Mouse (Mus musculus) retina, adult 2 months (tissue): ENCODE results near the gene Unc13a.
"Not testable (repeated sequence)": the region's sequence is repeated elsewhere in the genome, so short reads cannot be mapped to it uniquely, and the experiment has no call there.

Experiments
- DNase-seq: peaks from one replicate; pipeline ENCODE4 v3.0.0-alpha.2; 2012; ENCODE audit warnings: low read depth, low spot score

The Unc13a gene

DNA sequence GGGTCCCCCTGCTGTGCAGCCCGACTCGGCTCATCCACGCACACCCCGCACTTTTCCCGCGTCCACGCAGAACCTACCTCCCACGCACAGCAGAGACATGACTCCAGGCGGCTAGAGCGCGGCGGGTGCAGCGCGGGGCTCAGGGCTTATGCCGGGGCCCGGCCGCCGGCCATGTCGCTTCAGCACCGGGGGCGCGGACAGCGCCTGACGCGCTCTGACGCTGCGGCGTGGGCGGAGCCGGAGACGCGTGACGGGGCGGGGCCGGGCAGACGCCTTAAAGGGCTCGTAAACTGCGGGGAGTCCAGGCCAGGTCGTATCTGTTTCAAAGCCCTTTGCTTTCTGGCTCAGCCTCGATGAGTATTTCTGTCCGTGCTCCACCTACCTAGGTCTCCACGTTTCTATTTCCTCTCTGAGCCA, at the start of gene Unc13a:
Unc13a (minus strand) TSS at position 209 of the 417 bp plus-strand sequence.
- DNase-seq, result peak; percentile 75

DNA sequence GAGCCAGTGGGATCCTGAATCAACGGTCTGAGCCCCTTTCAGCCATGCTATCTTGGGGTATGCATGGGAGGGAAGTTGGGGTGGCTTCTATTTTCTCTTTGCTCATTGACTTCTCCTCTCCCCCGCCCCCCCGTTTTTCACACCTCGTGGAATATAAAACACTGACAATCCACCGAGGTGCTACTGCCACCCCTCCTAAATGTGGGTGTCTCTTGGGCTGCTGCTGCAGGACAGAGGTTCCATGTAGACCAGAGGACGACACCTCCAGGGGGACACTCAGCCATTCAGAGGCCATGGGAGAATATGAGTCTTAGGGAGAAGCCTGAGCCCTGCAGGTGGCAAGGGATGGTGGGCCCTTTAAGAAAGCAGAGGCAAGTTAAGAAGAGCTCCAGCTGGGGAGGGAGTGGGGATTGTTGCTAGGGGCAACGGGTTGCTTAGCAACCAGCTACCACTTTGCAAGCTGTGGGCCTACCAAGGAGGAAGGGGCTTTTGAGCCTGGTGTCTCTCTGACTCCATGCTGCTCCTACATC, 48.4 kb upstream of the Unc13a start:
- no peak for DNase-seq

DNA sequence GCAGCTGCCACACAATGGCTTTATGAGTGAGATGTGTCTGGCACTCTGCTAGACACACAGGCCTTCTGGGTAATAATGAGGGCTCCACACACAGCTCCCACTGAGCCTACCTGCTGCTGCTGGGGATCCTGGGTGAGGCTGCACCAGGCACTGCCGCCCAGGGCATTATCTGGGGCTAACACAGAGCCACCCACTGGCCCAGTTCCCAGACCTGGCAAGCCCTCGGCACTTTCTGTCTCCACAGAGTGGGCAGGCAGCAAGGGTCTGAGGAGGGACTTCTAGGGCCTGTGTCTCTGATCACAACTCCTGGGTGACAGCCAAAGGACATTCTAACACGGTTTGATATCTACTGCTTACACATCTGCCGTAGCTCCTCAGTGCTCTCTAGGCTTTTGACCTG, 47.7 kb upstream of the Unc13a start:
- DNase-seq, result no peak

DNA sequence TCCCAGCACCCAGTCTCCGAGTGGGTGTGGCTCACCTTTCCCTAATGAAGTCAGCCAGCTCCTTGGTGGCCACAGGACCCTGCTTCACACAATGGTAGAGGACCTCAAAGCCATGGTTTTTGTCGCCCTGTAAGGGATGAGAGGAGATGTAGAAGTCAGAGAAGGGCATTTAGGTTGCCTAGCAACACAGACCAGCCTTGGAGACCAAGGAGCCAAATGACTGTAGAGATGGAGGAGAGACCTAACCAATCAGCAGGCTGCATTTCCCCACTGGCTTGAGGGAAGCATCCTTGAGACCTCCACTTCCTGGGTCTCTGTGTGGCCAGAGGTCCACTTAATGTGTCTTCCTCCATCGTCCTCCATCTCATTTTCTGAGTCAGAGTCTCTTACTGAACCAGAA, 46.7 kb upstream of the Unc13a start:
- no peak for DNase-seq

DNA sequence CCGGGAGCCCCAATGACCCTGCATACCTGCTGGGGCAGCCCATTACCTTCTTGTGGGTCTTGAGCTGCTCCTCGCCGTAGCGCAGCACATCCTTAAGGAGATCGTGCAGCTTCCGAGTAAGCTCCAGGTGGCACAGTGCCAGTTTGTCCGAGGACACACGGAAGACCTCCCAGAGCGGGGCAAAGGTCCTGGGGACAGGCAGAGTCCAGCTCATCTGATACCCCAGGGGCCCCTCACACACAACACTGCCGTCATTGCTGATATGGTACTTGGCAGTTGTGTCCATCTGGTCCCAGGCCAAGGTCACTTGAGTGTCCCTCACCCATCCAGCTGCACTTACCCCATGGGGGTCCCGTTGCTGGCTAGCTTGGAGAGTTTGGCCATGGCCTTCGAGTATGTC, 45.5 kb upstream of the Unc13a start:
- DNase-seq, result no peak

DNA sequence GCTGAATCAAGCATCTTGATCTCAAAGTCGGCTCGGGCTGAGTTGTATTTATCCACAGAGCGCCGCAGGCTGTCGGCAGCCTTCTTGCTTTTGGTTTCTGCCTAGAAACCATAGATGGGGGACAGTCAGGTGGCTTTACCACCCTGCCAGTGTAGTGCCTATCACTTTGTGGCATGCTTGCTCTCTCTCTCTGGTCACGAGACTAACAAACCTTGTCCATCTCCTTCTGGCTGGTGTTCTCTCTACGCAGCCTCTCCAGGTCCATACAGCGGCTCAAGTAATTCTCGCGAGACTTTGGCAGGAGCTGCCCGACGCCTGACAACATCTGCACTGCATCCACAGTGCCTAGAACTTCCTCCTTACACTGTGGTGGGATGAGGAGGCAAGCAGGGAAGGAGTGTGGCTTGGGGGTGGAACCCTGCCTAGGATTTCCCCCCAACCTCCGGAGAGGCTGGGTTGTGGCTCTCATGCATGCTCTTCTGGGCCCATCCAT, 45.0 kb upstream of the Unc13a start:
- DNase-seq, result no peak

DNA sequence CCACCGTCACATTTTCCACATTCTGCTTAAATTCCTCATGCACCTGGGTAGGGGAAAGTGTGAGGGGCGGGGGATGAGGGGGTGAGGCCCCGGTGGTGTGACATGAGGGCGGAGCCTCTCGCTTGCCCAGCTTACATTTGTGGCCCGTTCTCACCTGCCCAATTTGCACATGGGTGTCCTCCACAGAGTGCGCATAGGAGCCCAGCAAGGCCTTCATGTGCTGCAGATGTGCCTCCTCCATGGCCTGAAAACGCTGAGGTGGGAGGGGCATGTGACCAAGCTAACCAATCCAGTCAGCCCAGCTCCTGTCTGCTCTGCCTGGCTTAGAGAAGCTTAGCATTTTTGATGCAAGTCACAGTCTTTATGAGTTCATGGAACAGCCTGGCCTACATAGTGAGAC, 44.0 kb upstream of the Unc13a start:
- no peak for DNase-seq

DNA sequence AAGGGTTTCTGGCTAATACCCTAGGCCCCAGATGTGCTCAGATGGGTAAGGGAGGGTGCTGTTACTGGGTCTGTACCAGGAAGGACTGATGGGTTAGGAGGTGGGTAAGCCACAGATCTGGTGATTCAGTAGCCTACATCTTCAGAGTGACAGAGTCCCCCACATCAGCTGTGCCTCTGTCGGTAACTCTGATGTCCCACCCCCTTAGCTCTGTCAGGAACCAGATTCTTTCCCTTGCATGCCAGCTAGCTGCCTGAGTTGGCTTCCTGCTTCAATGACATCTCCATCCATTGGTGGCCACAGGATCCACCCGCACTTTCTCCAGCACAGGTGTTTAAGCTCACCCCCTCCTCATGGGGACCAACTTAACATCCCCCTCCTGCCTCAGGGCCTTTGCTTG, 40.0 kb upstream of the Unc13a start:
- no peak for DNase-seq

DNA sequence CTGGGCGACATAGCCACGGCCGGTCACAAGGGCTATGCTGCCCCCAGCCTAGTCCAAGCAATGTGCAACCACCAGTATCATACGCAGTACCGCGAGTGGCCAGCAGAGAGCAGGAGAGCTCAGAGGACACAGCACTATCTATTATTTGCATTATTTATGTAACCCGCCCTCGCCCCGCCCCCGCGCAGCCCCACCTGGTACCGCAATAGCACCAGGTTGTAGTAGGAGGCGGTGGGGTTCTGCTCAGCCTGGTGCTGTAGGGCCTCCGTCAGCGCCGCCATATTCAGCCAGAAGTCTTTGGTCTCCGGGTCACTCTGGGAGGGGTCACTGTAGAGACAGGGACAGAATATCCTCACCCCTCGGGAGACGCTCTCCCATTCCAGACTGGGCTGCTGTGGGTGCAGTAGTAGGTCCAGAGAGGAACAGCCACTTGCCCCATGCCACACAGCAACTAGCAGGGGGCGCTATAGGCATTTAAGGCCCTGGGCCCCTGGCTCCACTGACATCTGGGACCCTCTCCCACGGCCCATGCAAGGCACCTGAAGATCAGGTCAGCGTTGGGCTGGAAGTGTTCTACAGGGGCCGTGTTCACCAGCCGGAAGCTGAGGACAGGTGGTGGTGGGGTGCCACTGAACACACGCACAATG, 38.4 kb upstream of the Unc13a start:
- peak; percentile 59 for DNase-seq

DNA sequence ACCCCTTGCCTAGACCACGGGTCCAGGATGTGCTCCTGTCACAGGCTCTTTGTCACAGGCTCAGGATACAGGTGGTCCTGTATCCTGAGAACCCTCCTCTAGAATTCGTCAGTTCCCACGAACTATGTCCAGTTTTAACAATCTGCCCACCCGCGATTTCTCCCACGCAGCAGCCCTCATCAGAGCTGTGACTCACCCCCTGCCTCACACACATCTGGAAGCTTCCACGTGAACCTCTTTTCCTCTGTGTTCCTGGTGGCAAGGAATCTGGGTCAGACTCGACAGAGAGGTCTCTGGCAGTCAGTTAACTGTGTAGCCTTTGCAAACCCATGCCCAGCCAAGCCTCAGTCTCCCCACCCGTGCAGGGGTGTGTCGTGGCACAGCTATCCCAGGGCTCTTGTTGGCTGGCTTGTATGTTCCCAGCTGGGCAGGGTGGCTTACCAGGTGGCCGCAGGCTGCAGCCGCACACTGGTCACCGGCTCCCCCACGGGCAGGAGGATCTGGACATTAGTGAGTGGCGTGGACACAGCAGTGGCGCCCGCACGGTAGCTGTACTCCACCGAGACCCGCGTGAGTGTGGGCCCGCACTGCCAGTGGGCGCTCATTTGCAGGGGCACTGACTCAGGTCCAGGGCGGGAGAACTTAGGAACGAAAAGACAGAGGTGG, 37.7 kb upstream of the Unc13a start:
- no peak for DNase-seq

DNA sequence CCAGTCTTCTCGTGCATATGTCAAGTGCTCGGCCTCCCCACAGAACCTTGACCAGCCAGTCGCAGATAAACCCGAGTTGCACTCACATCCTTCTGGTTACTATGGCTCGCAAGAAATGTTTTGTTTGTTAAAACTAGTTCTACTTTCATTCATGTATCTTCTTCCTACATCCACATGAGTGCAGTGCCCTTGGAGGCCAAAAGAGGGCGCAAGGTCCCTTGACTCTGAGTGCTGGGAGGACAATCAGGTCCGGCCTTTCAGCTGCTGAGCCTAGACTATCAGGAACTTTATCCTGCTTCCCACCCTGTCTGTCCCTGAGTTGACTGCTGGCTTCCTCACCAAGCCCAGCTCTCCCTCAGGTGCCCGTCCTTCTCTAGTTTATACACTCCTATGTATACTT, 36.3 kb upstream of the Unc13a start:
- DNase-seq, result no peak

DNA sequence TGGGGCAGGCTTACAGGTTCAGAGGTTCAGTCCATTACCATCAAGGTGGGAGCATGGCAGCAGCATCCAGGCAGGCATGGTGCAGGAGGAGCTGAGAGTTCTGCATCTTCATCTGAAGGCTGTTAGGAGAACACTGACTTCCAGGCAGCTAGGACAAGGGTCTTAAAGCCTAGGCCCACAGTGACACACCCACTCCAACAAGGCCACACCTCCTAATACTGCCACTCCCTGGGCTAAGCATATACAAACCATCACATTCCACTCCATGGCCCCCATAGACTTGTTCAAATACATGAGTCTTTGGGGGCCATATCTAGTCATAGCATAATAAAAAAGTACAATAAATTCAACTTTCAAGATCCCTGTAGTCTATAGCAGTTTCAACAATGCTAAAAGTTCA, 31.8 kb upstream of the Unc13a start:
- DNase-seq, result not testable (repeated sequence)

DNA sequence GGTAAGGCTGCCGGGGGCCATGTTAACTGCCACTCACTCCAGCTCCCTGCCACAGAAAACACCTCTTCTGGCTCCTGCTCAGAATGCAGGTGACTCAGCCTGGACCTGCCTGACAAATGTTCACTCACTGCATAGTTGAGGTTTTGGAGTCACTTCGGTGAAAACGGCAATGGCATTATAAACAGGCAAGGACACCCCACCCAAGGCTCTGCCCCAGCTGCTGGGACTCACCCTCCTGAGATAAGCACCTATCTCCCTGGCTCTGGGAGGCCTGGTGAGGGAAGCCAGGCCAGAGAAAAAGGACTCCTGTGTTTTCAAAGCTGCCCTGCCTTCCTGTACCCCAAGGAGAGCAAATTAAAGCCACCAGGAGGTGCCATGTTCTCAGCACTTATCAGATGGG, 31.4 kb upstream of the Unc13a start:
- no peak for DNase-seq

DNA sequence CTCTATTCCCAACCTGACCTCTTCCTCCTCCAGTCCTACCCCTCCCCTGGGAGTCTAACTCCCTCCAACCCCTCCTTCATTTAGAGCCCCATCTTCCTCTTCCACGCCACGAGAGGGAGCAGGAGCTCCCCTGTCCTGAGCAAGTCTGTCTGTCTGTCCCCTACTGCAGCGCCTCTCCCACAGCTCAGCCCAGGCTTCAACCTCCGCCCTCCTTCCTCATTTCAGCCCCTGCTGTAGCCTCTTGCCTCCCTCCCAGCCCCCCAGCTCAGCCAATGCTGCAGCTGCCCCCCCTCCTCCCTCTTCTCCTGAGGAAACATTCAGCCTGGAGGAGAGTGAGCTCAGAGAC, 30.5 kb upstream of the Unc13a start:
- no peak for DNase-seq

DNA sequence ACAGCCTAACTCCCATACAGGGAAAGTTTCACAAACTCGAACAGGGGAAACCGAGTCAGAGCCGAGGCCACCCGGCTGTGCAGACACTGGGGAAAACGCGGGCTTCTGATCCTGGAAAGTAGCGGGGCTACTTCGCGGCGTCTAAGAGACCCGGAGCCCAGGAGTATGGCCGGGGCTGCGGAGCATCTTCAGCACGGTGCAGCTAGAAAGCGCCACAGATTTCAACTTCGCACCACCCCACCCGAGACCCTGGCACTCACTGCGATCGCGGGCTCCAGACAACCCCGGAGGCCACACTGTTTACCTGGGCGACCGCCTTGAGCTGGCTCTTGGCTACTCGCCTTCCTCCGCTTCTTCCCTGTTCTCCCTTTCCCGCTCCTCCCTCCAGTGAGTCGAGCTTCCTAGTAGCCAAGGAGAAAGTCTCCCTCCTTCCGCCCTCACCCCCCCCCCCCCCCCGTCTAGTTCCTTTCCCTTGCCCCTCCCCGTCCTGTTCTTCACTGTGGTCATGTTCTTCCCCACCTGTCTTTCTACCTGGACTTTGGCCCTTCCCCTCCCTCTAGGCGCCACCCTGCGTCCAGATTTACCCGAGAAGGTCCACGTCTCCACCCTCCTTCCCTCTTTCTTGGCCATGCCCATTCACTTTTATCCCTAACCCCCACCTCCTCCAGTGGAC, 30.0 kb upstream of the Unc13a start, which contains the start of gene B3gnt3:
B3gnt3 (minus strand) TSS at position 376 of the 673 bp plus-strand sequence.
- no peak for DNase-seq

DNA sequence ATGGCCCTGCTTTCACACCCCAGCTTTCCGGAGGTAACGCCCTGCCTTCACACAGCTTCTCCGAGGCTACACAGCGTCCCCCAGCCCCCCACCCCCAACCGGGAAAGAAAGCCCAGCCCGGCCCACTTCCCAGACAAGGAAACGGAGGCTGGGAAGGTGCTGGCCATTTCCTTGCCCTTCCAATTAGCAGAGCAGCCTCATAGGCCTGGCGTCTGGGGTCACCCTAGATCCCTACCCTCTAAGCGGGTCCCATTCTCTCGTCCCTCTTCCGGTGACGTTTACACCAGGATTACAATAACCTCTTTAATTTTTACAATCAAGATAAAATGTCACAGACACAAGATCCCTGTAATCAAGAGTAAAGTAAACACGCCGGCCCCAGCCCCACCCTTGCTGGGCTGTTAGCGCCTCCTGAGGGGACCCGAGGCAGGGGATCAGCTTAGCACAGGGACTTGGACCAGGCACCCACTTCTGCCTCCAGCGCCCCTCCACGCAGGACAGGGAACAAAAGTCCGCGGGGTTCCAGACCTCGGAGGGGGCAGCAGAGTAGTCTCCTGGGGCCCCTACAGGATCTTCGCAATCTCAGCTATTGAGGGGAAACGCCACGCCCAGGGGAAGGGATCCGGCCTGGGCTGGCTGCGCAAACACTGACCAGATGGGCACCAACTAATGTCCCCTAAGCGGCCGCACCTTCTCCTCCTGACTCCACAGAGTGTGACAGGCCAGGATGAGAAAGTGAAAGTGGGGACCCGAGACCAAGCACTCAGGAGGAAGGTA, 29.1 kb upstream of the Unc13a start:
- no peak for DNase-seq

DNA sequence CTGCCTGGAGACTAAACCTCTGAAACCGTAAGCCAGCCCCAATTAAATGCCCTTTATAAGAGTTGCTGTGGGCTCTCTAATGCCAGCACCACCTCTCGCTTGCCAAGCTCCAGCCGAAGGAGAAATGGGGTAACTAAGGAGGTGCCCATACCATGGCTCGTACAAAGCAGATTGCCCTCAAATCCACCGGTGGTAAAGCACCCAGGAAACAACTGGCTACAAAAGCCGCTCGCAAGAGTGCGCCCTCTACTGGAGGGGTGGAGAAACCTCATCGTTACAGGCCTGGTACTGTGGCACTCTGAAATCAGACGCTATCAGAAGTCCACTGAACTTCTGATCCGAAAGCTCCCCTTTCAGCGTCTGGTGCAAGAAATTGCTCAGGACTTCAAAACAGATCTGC, 23.9 kb upstream of the Unc13a start:
- DNase-seq, result not testable (repeated sequence)

DNA sequence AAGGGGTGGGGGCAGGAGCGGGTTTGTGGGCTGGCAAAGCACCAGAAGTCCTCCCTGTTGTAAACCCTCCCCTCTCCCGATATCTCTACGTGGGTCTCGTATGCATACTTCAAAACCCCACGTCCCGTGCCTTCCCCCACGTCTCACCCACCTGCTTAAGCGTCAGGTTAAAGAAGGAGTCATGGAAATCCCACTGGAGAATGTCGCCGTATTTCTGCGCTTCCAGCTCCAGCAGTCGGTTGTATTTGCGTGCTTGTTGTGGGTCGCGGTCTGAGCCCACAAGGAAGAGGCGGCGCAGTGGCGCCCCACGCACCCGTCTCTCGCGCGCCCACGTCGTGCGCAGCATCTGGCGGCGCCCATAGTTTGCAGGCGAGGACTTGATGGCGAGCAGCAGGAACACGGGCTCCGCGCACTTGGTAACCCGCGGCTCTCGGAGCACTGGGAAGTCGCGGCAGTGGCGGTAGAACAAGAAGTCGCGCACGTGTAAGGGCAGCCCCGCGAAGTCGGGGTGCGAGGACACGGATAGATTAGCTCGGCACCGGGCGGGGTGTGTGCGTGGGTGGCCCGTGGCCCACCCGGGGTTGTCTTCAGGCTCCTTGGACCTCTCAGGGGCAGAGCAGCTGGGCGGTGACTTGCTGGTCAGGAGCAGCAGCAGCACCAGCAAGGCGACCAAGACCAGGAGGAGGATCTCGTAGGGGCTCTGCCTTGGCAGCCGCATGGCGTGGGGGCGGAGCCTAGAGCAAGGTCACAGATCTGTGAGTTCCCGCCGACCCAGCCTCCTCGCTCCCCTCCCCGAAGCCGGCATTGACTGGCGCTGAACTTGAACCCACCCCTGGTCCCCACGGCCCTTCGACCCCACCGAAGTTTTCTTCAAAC, 21.8 kb upstream of the Unc13a start:
- DNase-seq, result no peak

DNA sequence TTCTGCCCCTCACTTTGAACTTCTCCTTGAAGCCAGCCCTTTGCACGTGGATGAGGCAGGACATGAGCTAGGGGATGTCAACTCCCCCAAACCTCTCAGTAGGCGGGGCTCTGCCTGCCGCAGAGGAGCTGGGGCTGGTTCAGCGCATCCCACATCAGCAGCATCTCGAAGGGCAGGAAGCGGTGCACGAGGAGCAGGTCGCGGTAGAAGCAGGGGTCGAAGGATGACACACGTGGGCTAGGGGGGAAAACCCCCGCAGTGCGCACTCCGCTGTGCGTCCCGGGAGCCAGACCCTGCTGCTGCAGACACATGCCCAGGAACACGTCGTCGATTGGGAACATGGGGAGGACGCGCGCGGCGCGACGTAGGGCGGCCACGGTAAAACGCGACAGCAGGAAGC, 21.0 kb upstream of the Unc13a start:
- DNase-seq, result no peak

DNA sequence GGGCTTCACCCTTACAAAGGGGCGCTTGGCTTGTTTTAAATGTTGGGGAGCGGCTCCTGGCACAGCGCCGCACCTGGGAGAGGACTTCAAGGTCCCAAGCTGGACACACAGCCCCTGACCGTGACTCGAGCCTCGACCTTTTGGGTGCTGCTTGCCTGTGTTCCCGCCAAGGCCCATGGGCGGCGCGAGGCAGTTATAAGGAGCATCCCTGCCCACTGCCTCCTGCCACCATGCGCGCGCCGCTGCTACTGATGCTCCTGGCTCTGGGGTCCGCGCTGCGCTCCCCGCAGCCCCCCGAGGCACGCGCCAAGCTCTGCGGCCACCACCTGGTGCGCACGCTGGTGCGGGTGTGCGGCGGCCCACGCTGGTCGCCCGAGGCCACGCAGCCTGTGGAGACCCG, 17.5 kb upstream of the Unc13a start, which contains the start of gene Insl3:
Insl3 (plus strand) TSS at position 187 of the 400 bp plus-strand sequence.
- DNase-seq, result no peak

DNA sequence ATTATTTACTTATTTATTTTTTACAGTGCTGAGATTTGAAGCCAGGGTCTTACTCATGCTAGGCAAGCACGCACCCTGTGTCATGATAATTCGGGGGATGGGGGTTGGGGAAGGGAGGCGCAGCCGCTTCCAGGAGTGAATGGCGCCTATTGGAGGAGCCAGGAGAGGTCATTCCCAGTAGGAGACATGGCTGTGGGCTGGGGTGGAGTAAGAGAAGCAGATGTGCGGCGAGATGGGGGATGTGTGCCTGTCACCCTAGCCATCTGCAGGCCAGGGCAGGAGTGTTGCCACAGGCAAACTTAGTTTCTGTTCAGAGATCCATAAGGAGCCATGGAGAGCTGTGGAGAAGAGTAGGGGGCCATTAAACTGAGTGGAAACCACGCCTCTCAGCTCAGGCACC, 16.1 kb upstream of the Unc13a start:
- DNase-seq, result no peak
